16 mouse cellular contexts compared by ENCODE assay signal in the genomic region with DNA sequence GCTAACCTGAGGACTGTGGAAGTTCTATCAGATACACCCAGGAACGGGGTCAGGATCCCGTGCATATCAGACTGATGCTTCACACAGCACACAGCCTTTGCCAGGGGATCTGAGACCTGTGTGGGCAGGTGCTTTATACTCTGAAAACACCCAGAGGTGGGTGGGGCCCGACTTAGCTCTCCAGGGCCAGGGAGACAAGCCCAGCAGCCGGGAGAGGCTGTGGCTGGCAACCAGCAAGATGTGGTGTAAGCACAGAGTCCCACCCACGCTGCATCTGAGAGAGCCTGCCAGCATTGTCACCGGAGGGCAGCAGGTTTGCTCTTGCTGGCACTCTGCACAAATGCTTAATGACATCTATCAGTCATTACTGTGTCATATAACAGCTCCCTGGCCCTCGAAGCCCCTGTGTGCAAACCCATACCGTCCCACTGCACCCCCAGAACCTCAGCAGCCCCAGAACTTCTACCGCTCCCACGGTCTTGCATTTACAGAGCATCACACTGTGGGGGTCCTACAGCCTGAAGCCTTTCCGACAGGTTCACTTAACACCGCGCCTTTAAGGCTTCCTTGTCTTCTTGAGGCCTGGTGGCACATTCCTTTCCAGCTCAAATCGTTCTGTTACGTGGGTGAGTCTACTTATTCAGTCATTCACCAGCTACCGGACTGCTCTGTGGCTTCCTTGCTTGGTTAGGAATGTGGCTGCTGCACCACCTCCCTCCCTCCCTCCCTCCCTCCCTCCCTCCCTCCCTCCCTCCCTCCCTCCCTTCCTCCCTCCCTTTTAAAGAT. TPM values are rescaled to one million over a fixed set of nuclear protein-coding genes. Genes with fewer than 3 reads are reported as not detected.
A peak's percentile ranks its signal among the peaks of the same experiment; 100 is the strongest.
DNase-seq lines count a peak whose midpoint lies in the region; ATAC-seq lines count a peak whose summit lies in the region.
"Had no signal": no experiment of that assay in that cellular context is flagged by ENCODE, and none has a peak within 500 bp of the region (broad histone marks: within the 10 kb centered on the region; RNA-seq: fewer than 3 reads in every experiment).

No protein-coding gene starts in this region.

- no peaks in the 10 kb centered on the region; the same call in 1 of the 2 replicates for H3K9me3 ChIP-seq in kidney, embryonic 16.5 days (ENCODE audit: low read length)
- H3K9me3 ChIP-seq in midbrain, embryonic 10.5 days (replicated peaks) = peaks cover 6% of the 10 kb centered on the region; the same call in 1 of the 2 replicates

- DNase-seq in kidney, adult 11 months = no peak
- DNase-seq in right cerebral cortex, adult 2 months (ENCODE audit: low spot score in 2 of 2) = peak; percentile 36 to 41
- DNase-seq in right cerebral cortex, postnatal 14 days = no peak
- DNase-seq in urinary bladder, postnatal 14 days (ENCODE audit: low spot score) = peak; percentile 74
- no peak for DNase-seq in c-Kit-positive CD71-positive TER-119-positive erythroid progenitor cells, embryonic 14.5 days (ENCODE audit: low spot score)
- DNase-seq in midbrain, embryonic 10.5 days (ENCODE audit: low spot score) = no peak
- DNase-seq: cerebellum, postnatal 36 days; heart, postnatal 14 days; spleen, adult 18-20 months had no signal

- WGBS in kidney, embryonic 16.5 days = 71% methylated on average over 16 of the region's 16 CpGs
- WGBS in midbrain, embryonic 10.5 days = 79% methylated on average over 16 of the region's 16 CpGs

- peaks cover 21% of the 10 kb centered on the region for H3K4me1 ChIP-seq in kidney, embryonic 16.5 days (ENCODE audit: insufficient read depth, low read length)
- H3K4me1 ChIP-seq in midbrain, embryonic 10.5 days = peaks cover 10% of the 10 kb centered on the region; the same call in 1 of the 2 replicates

- H3K36me3 ChIP-seq in kidney, embryonic 16.5 days (ENCODE audit: insufficient read depth, low read length) = no peaks in the 10 kb centered on the region
- H3K36me3 ChIP-seq in midbrain, embryonic 10.5 days = no peaks in the 10 kb centered on the region

- no peak overlapping the region for H3K4me3 ChIP-seq in kidney, embryonic 16.5 days (ENCODE audit: low read length)
- no peak overlapping the region for H3K4me3 ChIP-seq in midbrain, embryonic 10.5 days
- H3K4me3 ChIP-seq: erythroblast, embryonic 14.5 days; layer of hippocampus, adult 2 months had no signal

- H3K27ac ChIP-seq in kidney, embryonic 16.5 days (ENCODE audit: low read length) = no peak overlapping the region
- no peak overlapping the region for H3K27ac ChIP-seq in midbrain, embryonic 10.5 days (replicated peaks)
- H3K27ac ChIP-seq: layer of hippocampus, adult 2 months had no signal

- no peaks in the 10 kb centered on the region for H3K27me3 ChIP-seq in kidney, embryonic 16.5 days (ENCODE audit: insufficient read depth, low read length)
- H3K27me3 ChIP-seq in midbrain, embryonic 10.5 days (ENCODE audit: low read depth, poor library complexity, severe bottlenecking) = no peaks in the 10 kb centered on the region

- no peak overlapping the region for H3K9ac ChIP-seq in kidney, embryonic 16.5 days (replicated peaks; ENCODE audit: low read length)

- ATAC-seq in kidney, embryonic 16.5 days (ENCODE audit: low FRiP score, low TSS enrichment) = 0 out of 2 replicates have a peak, but pooled peaks have one; percentile 17
- peak; percentile 48; the same call in 1 of the 2 replicates for ATAC-seq in erythroid progenitor cell, adult 5-6 weeks (replicated peaks; ENCODE audit: low FRiP score, poor library complexity, severe bottlenecking)
- ATAC-seq: activated CD4-positive, CD25-positive, alpha-beta regulatory T cell, adult 4 months; CD4-positive, CD25-positive, alpha-beta regulatory T cell, adult 4 months; intestine, embryonic 16.5 days had no signal

- no peak overlapping the region for H3K4me2 ChIP-seq in kidney, embryonic 16.5 days (replicated peaks; ENCODE audit: low read depth, low read length)

RNA-seq across cellular contexts. Expression of gene Pofut2, which starts 21.0 kb away (rescaled TPM):
- 148 and 149 TPM in 2 replicates for polyA plus RNA-seq in kidney, embryonic 16.5 days (2015; fragmentation: Nextera tagmentation; extraction: Ambion mirVana)
- 5.9 and 16.2 TPM in 2 replicates for total RNA-seq in erythroid progenitor cell, adult 5-6 weeks (2015; ENCODE audit: low replicate concordance)
- 9.7 and 10.7 TPM in 2 replicates for total RNA-seq in erythroid progenitor cell, adult 5-6 weeks (2017; ENCODE audit: low replicate concordance)
- polyA plus RNA-seq in midbrain, embryonic 10.5 days (2016; fragmentation: Nextera tagmentation; extraction: Ambion mirVana) = 80.2 and 82.2 TPM in 2 replicates

Comparison
In these comparisons a context has a peak if more than half of its experiments do, and no peak if none do; other contexts are left out.
1. DNase-seq: peak in right cerebral cortex, adult 2 months (2 of 2) and urinary bladder, postnatal 14 days (single experiment); none in kidney, adult 11 months (single experiment), right cerebral cortex, postnatal 14 days (single experiment), c-Kit-positive CD71-positive TER-119-positive erythroid progenitor cells, embryonic 14.5 days (single experiment) and midbrain, embryonic 10.5 days (single experiment).